Mouse (Mus musculus) liver, embryonic 14.5 days (tissue): ENCODE results near the gene Stard9.

Experiments
- CTCF ChIP-seq: IDR thresholded peaks from 2 replicates; pipeline ENCODE4 v1.5.1; 2016; ENCODE audit warnings: antibody characterized with exemption, low read depth, control low read depth
- EP300 ChIP-seq: IDR thresholded peaks from 2 replicates; pipeline ENCODE4 v1.6.1; 2016; ENCODE audit warnings: antibody characterized with exemption, low read depth

GRCm38 (mm10) chr2:120597734-120598133, 31.2 kb upstream of the Stard9 start:
- no peak for TF ChIP-seq CTCF
- no peak for TF ChIP-seq EP300
